Mouse (Mus musculus) lung, postnatal 10 days (tissue): ENCODE results near the gene Dcdc2c.
A peak's percentile ranks its signal among the peaks of the same experiment; 100 is the strongest.

Source experiments
- DNase-seq: peaks from one replicate; pipeline ENCODE4 v3.0.0; 2021

Gene Dcdc2c

DNA sequence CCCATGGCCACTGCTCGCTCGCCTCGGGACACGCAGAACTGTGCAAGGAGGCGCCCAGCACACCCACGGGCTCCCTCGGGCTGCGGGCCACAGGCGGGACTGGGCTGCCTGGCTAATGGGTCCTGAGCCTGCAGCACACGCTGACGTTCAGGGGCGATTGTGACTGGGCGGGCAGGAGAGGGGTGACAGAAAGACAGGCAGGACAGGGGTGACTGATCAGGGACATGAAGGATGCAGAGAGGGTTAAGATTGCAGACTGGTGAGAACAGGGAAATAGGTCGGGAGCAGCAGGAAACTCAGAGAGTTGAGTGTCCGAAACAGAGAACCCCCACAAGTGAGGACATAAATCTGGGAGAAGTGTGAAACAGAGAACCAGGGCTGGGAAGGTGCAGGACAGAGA is at the start of gene Dcdc2c:
TSS of gene Dcdc2c (minus strand) at position 101 of the 400 bp plus-strand sequence.
- DNase-seq, result no peak

DNA sequence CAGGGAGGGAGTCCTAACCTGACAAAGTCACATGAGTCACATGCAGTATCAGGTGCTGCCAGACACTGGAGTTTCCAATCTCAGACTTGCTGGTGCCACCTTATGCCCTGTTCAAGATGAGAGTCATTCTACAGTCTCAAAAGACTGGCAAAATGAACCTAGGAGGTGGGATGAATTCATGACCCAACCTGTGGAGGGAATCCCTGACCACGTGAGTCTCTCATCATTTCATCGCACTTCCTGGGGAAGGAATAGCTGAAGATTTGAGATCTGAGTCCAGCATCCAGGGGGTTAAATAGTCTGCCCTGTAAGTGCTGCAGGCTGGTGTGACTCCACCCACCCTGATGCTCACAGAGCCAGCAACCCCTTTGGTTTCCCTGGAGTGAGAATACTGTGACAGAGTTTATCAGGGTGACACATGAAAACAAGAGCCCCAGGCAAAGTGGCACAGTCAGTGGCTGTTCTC is 46.4 kb upstream of the Dcdc2c start:
- DNase-seq, result no peak

DNA sequence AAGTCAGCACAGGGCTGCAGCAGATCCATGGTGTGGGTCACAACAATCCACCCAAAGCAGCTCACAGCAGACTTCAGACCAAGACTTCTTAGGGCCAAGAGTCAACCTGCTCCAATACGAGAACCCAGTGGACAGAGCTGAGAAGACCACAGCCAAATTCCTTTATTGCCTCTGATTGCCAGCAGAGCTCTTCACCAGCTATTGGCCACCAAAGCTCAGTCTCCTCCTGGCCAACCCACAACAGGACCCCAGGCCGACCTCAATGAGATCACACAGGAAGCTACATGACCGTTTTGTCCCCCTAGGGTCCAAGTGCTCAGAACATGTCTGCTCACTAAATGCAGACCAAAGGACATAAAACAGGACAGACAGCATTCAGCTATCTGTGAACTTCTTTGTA is 45.9 kb upstream of the Dcdc2c start:
- no peak for DNase-seq

DNA sequence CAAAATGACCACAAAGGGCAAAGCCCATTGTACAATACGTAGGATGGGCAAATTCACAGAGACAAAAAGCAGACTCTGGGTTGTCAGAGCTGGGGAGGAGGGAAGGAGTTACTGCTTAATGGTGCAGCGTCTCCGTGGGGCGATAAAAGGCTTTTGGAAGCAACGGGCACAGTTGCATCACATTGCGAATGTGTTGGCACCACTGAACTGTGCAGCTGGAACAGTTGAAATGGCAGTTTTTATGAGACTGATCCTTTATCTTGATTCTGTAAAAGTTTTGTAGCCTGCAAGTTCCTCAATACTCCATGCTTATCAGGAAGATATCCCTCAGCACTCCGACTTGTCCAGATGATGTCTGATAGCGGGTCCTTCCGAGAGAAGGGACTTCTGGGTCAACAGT is 45.5 kb upstream of the Dcdc2c start:
- peak; percentile 21 for DNase-seq

DNA sequence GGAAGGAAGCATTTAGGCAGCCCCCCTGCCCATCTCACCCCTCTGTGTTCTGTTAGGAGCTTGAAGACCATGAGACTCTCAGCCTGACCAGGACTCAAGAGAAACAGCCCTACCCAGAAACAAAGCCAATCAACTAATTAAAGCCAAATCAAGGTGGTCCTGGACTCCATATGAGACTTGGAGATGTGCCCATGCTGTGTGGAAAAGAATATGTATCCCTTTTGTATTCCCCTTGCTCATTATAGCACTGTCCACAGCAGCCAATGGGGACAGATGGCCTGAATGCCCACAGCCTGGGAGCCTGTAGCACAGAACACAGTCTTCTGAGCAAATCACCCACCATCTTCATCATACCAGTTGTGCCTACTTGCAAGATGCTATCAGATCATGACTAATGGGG is 44.7 kb upstream of the Dcdc2c start:
- no peak for DNase-seq

DNA sequence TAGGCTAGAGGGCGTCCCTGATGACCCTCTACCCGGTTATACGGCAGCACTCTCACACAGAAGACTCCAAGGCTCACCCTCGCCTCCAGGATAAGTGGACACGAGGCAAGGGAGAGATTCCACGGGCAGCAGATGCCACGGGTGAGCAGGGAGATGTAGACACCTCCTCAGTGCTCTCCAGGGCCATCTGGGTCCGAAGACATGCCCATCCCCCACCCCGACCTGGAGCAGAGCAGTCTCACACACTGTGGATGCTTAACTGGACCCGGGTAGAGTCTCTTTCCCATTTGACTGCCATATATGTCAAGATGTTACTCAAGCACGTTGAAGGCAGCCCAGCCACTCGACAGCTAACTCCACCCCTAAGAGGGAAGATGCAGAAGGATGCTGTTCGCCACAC is 38.2 kb upstream of the Dcdc2c start:
- no peak for DNase-seq

DNA sequence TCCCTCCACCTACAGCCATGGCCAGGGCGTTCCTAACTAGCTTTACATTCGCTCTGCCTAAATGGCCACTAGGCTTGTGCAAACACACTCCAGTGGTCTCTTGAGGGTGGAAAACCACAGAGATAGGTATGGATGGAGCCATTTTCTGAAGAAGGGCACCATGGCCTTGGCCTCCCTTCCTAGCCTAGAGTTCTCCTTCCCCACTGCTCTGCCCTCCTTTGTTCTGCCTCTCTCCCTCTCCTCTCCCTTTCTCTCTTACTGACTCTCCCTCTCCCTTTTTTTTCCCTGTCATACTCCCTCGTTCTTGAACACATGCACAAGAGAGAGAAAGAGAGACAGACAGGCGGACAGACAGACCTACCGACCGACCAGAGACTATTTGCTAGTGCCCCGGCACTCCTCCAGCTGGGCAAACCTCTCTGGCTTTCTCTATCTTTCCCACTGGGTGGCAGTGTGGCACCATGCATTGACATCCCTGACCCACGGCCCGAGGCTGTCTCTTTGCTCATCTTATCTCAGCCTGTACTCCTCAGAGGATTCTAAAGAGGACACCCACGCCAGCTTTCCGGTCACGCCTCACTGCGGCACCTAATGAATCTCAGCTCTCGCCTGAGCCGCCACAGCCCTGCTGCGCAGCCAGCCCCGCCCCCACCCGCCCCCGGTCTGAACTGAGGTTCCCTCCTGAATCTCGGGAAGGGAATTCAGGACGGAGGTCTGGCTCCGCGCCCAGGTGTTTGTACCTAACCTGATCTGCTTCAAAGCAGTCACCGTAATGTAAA is 37.1 kb upstream of the Dcdc2c start:
- DNase-seq, result peak; percentile 90

DNA sequence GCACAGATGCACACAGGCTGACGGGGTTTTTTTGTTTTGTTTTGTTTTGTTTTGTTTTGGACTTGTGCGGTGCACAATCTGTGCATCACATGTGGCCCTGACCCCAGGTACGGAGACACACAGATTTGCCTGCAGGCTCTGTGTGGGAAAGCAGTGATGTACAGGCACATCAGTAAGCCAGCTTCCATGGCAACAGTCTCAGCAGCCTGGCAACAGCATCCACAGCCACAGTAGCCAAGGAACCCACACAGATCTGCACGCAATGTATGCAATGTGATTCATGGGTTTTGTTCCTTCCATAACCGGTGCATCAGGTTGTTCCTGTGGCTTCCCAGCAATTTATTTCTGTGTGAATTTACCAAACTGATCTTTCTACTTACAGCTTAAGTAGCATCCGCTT is 35.8 kb upstream of the Dcdc2c start:
- DNase-seq, result no peak

DNA sequence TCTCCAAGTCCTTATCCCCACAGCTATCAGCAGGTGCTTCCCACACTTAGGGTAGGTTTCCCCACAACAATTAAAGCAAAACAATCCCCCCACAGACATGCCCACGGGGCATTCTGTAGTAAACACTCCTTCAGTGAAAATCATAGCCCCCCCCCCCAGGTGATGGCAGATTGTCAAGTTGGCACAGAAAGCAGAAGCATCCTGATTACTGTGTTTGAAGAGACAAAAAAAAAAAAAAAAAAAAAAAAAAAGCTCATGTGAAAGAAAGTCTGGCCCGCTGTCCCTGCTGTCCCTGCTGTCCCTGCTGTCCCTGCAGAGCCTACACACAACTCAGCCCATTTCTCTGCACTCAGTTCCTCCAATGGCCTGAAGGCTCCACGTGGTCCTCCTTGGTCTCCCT is 31.8 kb upstream of the Dcdc2c start:
- no peak for DNase-seq

DNA sequence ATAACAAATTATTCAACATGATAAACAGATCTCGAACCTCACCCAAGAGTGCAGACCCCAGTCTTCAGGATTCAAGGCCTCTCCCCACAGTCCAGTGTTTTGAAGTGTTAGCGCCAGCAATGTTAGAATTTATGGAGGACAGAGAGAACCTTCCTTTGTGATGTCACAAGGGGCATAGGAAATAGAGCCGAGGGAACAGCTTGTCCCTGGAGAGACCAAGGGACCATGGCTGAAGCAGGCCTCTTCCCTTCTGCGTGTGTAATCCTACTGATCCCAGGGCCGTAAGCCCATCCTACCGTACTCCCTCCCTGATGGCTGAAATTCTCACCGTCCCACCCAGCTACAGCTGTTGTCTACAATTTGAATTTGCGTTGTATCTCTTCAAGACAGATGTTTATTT is 30.2 kb upstream of the Dcdc2c start, which contains the start of gene Allc:
TSS of gene Allc (minus strand) at position 101 of the 400 bp plus-strand sequence.
- DNase-seq, result no peak

DNA sequence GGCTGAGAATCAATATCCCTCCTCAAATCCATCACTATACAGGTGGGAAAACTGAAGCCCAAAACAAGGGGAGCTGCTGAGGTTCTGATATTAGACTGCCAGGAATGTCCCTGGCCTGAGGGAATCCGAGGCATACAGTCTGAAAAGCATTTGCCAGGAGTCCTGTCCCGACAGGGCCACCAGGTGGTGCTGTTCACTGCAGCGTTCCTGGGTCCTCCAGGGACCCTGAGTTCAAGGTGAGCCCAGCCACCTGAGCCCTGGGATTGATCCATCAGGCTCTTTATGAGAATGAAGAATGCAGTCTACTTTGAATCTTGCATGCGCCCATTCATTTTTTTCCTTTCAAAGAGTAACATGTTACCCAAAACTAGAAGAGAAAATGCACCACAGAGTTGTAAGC is 26.9 kb upstream of the Dcdc2c start:
- no peak for DNase-seq

DNA sequence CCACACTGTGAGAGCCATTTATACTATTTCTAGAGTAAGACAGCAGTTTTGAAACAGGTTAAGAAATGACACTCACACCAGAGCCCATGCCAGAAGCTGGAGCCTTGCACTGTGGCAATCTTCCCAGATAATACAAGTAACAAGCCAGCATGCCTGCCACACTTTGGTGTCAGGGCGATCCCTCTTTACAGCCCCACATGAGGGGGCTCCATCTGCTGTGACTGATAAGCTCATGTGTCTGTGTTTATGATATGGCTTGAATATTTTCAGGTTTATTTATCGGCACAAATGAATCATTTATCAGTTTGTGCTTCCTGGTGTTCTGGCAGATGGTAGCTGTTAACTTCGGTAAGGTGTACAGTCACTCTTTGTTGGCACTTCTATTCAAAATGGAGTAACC is 25.9 kb upstream of the Dcdc2c start:
- no peak for DNase-seq

DNA sequence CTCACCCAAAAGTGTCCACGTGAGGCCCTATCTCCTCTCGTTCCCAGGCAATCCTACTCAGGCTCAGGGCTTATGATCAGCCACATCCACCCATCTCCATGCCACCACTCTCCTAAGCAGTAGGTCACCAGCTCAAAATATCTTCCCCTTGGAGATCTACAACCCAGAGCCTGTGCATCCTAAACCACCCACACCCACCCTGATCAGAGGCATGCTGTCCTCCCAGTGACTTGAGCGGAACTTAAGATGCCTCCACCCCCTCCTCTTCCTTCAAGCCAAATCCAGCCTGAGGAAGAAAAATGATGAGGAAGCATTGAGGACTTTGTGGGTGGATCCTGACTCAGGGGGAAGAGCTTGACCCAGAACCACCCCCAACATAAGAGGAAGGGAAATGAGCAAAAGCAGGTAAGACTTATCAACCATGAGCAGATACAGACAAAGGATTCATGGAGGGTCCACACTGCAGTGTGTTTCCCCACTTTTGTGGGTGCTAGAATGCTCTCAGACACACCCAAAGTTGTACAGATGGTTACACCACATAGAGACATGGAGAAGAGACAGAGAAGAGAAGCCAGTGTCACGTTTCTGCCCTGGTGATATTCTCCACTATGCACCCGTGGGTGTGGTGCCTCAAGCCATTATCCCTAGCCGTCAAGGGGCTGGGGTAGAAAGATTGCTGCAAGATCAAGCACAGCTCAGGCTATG is 23.3 kb upstream of the Dcdc2c start:
- no peak for DNase-seq

DNA sequence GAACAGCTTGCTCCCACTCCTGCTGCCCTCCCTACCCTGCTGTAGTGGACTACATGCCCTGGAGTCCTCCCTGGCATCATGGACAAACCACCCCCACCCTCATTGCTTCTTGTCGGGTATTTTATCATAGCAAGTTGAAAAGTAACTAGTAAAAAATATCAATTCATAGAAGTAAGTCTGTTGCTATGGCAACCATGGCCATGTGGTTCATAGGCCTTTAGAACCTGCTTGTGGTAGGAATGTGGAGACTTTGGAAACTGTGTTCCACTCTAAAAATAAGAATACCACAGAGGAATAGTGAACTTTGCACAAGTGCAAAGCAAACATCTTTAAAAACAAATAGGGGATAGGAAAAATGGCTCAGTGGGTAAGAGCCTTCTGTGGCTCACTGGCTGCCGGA is 20.0 kb upstream of the Dcdc2c start:
- no peak for DNase-seq

DNA sequence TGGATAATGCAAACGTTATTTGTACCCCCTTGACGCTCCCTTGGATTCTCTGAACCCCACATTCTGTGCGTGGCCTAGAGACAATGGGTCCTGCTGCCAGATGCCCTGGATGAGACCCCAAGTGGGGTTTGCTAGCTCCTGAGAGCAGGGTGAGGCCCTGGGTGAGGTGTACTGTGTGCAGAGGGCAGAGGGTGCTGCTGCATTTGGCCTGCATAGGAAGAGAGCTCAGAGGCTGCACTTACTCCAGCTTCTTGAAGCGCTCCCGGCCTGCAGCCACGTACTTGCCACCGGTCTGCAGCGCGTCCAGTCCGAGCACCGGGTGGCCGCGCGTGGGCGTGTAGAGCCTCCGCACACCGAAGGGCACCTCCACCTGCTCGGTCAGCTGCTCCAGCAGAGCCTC is 424 bp downstream of the Dcdc2c start:
- no peak for DNase-seq

DNA sequence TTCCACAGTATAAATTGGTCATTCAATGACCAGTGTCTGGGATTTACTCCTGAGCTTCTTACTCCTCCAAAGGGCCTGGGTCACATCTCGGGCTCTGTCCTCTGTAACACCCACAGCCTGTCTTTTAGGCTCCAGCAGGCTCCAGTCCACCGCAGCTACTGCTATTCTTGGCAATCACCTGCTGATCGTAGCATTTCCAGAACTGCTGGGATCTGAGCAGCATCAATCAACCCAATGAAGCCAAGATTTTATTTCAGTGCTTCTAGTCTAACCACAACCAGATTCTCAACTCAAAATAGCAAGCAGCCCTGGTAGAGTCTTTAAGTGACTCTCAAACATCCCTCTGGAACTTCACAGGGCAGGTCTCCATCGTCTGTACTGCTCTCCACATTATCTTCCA is 3.3 kb downstream of the Dcdc2c start:
- no peak for DNase-seq

DNA sequence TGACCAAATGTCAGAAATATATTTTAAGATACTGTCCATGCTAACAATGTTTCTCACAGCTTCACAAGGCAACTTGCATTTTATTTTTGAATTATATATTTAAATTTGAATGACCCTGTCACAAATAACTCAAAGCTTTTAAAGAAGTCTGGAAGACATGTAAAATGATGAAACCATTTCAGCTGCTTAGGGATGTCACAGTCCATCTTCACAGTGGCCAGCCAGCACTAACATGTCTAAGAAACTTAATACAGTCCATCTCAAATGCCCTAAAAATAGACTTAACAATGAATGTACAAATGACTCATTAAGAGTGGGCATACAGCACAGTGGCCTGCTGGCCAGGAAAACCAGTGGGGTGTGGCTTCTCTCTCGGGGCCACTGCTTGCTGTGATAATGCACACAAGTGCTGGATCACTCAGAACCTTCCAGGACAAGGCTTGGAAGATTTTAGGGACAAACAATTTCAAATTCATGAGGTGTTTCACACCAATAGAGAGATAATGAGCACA is 37.9 kb downstream of the Dcdc2c start:
- no peak for DNase-seq

DNA sequence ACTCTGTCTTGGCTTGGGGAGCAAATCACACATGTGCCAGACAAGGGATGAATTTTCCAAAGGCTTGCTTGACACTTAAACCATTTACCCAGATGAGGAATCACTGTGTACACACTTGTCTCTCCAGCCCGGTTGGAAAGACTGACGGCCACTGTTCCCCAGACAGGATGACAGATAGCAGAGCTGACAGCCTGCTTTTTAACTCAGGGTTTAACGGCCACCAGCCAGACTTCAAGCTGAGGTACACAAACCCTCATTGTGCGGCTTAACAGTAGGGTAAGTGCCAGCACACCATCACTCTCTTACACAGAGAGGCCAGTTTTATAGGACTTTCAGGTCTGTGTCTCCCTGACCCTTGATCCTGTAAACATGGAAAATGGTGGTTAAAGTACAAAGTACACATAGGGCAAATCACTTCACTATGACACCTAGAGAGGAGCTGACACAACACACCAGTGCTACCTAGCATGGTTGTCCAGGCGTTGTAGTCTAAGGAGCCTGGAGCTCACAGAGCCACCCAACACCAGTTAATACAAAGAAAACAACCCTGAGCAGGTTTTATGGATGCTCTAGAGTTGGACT is 42.4 kb downstream of the Dcdc2c start:
- DNase-seq, result no peak

DNA sequence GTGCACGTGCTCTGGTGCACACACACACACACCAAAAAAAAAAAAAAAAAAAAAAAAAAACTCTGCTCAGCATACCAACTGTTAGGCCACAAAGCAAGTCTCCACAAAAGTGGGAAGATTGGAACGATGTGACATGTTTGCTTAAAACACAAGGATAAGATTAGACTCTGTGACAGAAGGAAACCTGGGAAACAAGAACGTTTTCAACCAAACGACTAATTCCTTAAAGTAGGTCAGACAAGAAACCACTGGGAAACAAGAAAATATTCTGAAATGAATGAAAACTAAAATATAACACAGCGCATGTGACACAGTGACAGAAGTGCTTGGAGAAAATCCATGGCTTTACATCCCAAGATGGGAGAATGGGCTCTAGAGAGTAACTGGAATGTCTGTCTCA is 57.9 kb downstream of the Dcdc2c start:
- no peak for DNase-seq

DNA sequence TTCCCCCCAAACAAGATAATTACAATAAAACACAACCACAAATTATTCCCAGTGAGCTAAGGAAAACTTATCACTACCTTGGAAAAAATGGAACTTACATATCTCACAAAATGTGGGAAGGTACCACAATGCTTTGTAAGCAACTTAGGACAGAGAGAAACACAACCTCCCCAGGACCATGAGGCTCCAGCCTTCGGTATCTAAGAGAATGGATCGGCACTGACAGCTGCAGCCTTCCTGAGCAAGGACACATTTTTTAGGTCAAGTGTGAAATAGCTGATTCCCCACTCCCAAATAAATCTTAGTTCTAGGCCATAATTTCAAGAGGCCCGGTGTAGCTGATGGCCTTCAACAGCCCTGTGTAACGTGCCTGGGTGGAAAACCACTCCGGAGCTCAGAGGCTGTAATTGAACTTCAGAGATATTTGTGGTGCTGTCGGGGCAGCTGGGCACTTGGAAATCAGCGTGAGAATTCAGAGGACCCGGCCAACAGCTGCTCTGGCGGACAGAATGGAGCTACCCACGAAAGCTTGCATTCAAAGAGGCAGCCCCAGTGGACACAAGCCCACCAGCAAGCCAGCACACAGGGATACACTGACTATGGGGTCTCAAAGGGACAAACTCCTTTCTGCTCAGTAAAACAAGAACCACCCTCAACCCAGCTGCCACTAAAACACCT is 69.6 kb downstream of the Dcdc2c start:
- DNase-seq, result no peak

DNA sequence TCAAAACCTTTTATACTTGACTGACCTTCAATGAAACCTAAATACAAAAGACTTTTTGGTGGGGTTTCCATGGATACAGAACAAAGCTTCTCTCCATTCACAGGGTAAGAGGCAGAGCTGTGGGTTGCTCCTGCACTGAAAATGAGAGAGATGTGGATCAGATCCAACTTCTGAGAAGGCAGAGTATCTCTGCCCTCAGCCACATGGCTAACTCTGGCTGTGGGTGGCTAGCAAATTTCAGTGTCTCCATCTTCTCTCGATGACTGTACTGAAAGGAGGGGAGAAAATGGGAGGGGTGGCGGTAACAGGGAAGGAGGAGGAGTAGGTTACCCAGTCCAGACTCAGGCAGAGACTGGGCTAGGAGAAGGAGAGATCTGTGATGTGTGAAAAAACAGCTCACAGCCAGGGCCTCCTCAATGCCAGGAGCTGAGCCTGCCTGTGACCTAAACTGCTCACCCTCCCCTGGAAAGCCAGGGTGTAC is 91.2 kb downstream of the Dcdc2c start:
- no peak for DNase-seq

DNA sequence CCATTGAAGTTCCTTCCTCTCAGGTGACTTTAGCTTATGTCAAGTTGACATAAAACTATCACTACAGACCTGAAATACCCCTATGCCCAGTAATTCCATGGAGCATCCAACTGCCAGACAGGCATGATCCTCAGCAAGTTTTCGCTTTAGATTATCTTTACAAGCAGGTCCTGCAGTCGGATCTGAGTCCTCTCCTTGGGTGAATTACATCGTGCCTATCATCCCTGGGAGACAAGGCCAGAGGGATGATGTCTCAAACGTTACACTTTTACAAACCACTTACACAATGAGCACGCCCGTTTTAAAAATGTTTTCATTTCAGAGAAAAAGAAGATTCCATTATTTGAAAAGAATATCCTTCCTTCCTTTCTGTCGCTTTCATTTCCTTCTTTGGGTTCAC is 91.7 kb downstream of the Dcdc2c start:
- DNase-seq, result no peak

DNA sequence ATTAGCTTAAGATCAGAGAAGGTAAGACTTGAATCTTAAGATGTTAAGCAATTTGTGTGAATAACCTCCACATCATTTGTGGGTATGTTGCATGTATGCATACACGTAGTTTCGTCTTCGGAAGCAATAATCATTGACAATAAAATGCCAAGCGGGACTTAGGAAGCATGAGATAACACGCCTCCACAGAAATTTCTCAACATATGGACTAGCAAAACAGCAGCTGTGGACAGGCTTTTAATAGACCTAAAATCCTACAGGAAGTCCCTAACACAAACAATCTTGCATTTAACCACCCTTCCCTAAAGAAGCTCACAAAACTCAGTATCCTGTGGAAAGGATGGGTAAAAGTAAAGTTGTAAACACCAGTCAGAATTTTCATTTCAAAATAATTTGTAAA is 93.4 kb downstream of the Dcdc2c start:
- DNase-seq, result no peak
